Mouse (Mus musculus) neural tube, embryonic 11.5 days (tissue): ENCODE measurements at regions not wholly inside any gene's neighbourhood (a gene's known extent, or its start where the extent isn't known, plus 50 kb on each side); places are given as distances from the start of the nearest gene placed in this dataset.
"Not testable (repeated sequence)": the region's sequence is repeated elsewhere in the genome, so short reads cannot be mapped to it uniquely, and the experiment has no call there.

ENCODE experiments used
- ATAC-seq: fragments of 200-750 bp; cut with Nextera tagmentation; 2 replicates; pipeline ENCODE4 v1.8.0; 2017; ENCODE audit warnings: moderate number of reproducible peaks, mild to moderate bottlenecking, moderate TSS enrichment, moderate library complexity; ENCODE audit not compliant: insufficient read depth, low FRiP score, low TSS enrichment
- DNase-seq: peaks from one replicate; pipeline ENCODE4 v3.0.0-alpha.2; 2015; ENCODE audit warnings: low spot score
- H3K27ac ChIP-seq: fragments of 300-500 bp; sonication (generic); 2 replicates; pipeline ENCODE4 v1.5.1; 2014; ENCODE audit warnings: low read depth, mild to moderate bottlenecking, low read length
- H3K27me3 ChIP-seq: fragments of 300-500 bp; sonication (generic); 2 replicates; pipeline ENCODE4 v1.6.1; 2014; ENCODE audit warnings: mild to moderate bottlenecking, low read length, mixed read lengths; ENCODE audit not compliant: control insufficient read depth, insufficient read depth
- H3K36me3 ChIP-seq: fragments of 300-500 bp; sonication (generic); 2 replicates; pipeline ENCODE4 v1.6.1; 2014; ENCODE audit warnings: mild to moderate bottlenecking, low read length, moderate library complexity, mixed read lengths; ENCODE audit not compliant: control insufficient read depth, insufficient read depth
- H3K4me1 ChIP-seq: fragments of 300-500 bp; sonication (generic); 2 replicates; pipeline ENCODE4 v1.6.1; 2014; ENCODE audit warnings: low read length, mixed read lengths; ENCODE audit not compliant: control insufficient read depth, insufficient read depth
- H3K4me2 ChIP-seq: fragments of 300-500 bp; sonication (generic); 2 replicates; pipeline ENCODE4 v1.6.1; 2014; ENCODE audit warnings: low read depth, mild to moderate bottlenecking, moderate library complexity
- H3K4me3 ChIP-seq: fragments of 300-500 bp; sonication (generic); 2 replicates; pipeline ENCODE4 v1.5.1; 2014; ENCODE audit warnings: low read depth, low read length
- H3K9ac ChIP-seq: fragments of 300-500 bp; sonication (generic); 2 replicates; pipeline ENCODE4 v1.6.1; 2014; ENCODE audit warnings: mild to moderate bottlenecking, low read length
- H3K9me3 ChIP-seq: fragments of 300-500 bp; sonication (generic); 2 replicates; pipeline ENCODE4 v1.6.1; 2016; ENCODE audit warnings: low read length; ENCODE audit not compliant: control insufficient read depth
- WGBS: fragments of 180-500 bp; shearing (Covaris S2); extraction: QIAGEN DNeasy Blood & Tissue Kit; methylation state at CpG from one replicate; pipeline ENCODE4 v1.1.7; 2014; 5-methylcytosine and 5-hydroxymethylcytosine counted together

- H3K27me3 ChIP-seq, result no peaks in the 10 kb centered on the region
- no peak for ATAC-seq
- H3K4me3 ChIP-seq, result no peak overlapping the region
- 55% methylated on average over 10 of the region's 10 CpGs for WGBS
- DNase-seq, result peak; percentile 44
- no peaks in the 10 kb centered on the region for H3K36me3 ChIP-seq
- no peak overlapping the region for H3K27ac ChIP-seq
- H3K4me1 ChIP-seq, result no peaks in the 10 kb centered on the region
- no peak overlapping the region for H3K9ac ChIP-seq
- H3K4me2 ChIP-seq, result no peak overlapping the region
- no peaks in the 10 kb centered on the region for H3K9me3 ChIP-seq
Measured at GRCm38 (mm10) chr10:91447974-91448703, 267.0 kb upstream of the Tmpo start.

- Histone ChIP-seq H3K27ac (no peak overlapping the region), H3K4me2 (no peak overlapping the region), H3K9ac (no peak overlapping the region), H3K9me3 (no peaks in the 10 kb centered on the region), H3K36me3 (no peaks in the 10 kb centered on the region), H3K4me1 (no peaks in the 10 kb centered on the region), H3K27me3 (no peaks in the 10 kb centered on the region), H3K4me3 (no peak overlapping the region)
- WGBS, result 53% methylated on average over 2 of the region's 2 CpGs
- ATAC-seq, result no peak
- no peak for DNase-seq
Measured at GRCm38 (mm10) chr10:91443321-91443720, 262.2 kb upstream of the Tmpo start.

DNA sequence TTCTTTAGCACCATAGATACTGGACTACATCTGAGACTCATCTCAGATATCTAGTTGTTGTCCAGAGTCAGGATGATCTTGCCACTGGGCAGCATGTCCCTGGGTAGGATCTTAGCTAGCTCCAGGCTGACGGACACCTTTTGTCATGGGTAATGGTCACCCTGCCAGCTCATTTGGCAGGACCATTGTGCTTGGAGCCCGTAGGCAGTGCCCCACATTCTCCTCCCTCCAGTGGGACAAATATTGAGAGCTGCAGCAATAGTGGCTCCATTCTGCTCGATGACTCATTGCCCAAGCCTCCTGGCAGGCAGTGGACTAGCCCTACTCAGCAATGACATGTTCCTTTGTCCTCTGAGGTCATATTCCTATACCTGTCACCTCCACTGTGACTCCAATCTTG is 258.9 kb upstream of the Tmpo start:
- ATAC-seq, result no peak
- Histone ChIP-seq H3K4me1 (peaks cover 10% of the 10 kb centered on the region; the same call in 1 of the 2 replicates), H3K9me3 (no peaks in the 10 kb centered on the region), H3K9ac (no peak overlapping the region), H3K4me2 (no peak overlapping the region), H3K4me3 (no peak overlapping the region), H3K27ac (no peak overlapping the region), H3K36me3 (no peaks in the 10 kb centered on the region), H3K27me3 (no peaks in the 10 kb centered on the region)
- no peak for DNase-seq
- 90% methylated on average over 3 of the region's 3 CpGs for WGBS

DNA sequence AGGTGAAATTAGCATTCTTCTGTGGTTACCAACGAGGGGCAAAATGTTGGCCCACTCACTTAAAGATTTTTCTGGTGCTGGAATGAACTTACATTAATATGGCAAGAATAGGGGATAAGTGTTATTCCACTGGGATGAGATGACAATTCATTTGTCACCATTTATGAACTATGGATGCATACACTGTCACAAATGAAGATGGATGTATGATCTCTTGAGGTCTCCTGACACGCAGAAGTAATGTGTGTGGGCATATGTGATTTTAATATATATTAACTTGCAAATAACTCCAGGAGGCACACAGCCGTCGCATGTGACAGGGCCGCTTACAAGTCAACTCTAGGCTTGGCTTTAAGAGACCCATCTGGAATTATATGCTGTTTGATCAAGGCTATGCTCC is 256.8 kb upstream of the Tmpo start:
- Histone ChIP-seq H3K27me3 (no peaks in the 10 kb centered on the region), H3K4me2 (no peak overlapping the region), H3K9me3 (no peaks in the 10 kb centered on the region), H3K4me1 (peaks cover 10% of the 10 kb centered on the region; the same call in 1 of the 2 replicates), H3K36me3 (no peaks in the 10 kb centered on the region), H3K9ac (no peak overlapping the region), H3K4me3 (no peak overlapping the region), H3K27ac (no peak overlapping the region)
- DNase-seq (no peak), ATAC-seq (no peak)
- 77% methylated on average over 5 of the region's 5 CpGs for WGBS

GRCm38 (mm10) chr10:91436091-91436569 is 255.0 kb upstream of the Tmpo start:
- WGBS, result 14% methylated on average over 9 of the region's 9 CpGs
- Histone ChIP-seq H3K9ac (no peak overlapping the region), H3K4me1 (peaks cover 10% of the 10 kb centered on the region; the same call in 1 of the 2 replicates), H3K36me3 (no peaks in the 10 kb centered on the region), H3K9me3 (no peaks in the 10 kb centered on the region), H3K4me3 (no peak overlapping the region), H3K4me2 (no peak overlapping the region), H3K27me3 (no peaks in the 10 kb centered on the region), H3K27ac (peak overlapping the region; percentile 28; the same call in 1 of the 2 replicates)
- DNase-seq (peak; percentile 42), ATAC-seq (no peak; the same call in 1 of the 2 replicates)

- DNase-seq (no peak), ATAC-seq (no peak)
- H3K4me1 ChIP-seq, result no peaks in the 10 kb centered on the region; the same call in 1 of the 2 replicates
- no peak overlapping the region for H3K27ac ChIP-seq
- H3K36me3 ChIP-seq, result no peaks in the 10 kb centered on the region
- no peaks in the 10 kb centered on the region for H3K9me3 ChIP-seq
- WGBS, result 74% methylated on average over 5 of the region's 5 CpGs
- H3K4me2 ChIP-seq, result no peak overlapping the region
- no peak overlapping the region for H3K4me3 ChIP-seq
- no peak overlapping the region for H3K9ac ChIP-seq
- H3K27me3 ChIP-seq, result no peaks in the 10 kb centered on the region
Measured at GRCm38 (mm10) chr10:91430281-91430680, 249.2 kb upstream of the Tmpo start.

DNA sequence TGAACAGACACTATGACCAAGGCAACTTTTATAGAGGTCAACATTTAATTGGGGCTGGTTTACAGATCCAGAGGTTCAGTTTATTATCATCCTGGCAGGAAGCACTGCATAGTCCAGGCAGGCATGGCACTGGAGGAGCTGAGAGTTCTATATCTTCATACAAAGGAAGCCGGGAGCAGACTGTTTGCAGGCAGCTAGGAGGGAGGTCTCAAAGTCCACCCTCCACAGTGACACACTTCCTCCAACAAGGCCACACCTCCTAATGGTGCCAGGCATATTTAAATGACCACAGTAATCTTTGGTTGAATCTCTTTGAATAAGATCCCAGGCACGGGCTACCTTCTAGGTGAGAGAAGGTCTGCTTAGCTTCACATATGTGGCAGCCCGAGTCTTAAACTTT is 245.5 kb upstream of the Tmpo start:
- no peak overlapping the region for H3K9ac ChIP-seq
- H3K4me2 ChIP-seq, result no peak overlapping the region
- no peaks in the 10 kb centered on the region for H3K36me3 ChIP-seq
- ATAC-seq (no peak), DNase-seq (no peak)
- H3K4me3 ChIP-seq, result no peak overlapping the region
- no peaks in the 10 kb centered on the region for H3K27me3 ChIP-seq
- H3K9me3 ChIP-seq, result no peaks in the 10 kb centered on the region
- H3K27ac ChIP-seq, result no peak overlapping the region
- H3K4me1 ChIP-seq, result no peaks in the 10 kb centered on the region
- 94% methylated on average over 3 of the region's 3 CpGs for WGBS

- H3K9me3 ChIP-seq, H3K27ac ChIP-seq, H3K27me3 ChIP-seq, H3K4me1 ChIP-seq, H3K9ac ChIP-seq, H3K4me2 ChIP-seq, DNase-seq, H3K4me3 ChIP-seq, H3K36me3 ChIP-seq, ATAC-seq: not testable (repeated sequence)
- WGBS, result 80% methylated on average over 7 of the region's 7 CpGs
Measured at GRCm38 (mm10) chr10:91425625-91426385, 244.7 kb upstream of the Tmpo start.
